Mouse (Mus musculus): ENCODE data around the gene Car4.

- TF ChIP-seq CTCF (IDR thresholded peaks at IDR 0.05), result no peak
- no peak for TF ChIP-seq EP300 (IDR thresholded peaks at IDR 0.05)
These were observed 25.3 kb upstream of the Car4 start for GRCm38 (mm10) chr11:84932261-84932660.

Measured in lung, postnatal 0 days (tissue).